Mouse (Mus musculus) frontal cortex, postnatal 25 days (tissue): ENCODE results near the gene Rfxank.

Experiments
- DNase-seq, 2 experiments: peaks; one replicate each; pipeline ENCODE4 v3.0.0; 2022; ENCODE audit warnings: low spot score in 2 of 2

Rfxank gene

GRCm38 (mm10) chr8:70110451-70110850 is 28.5 kb downstream of the Rfxank start:
- DNase-seq, result no peak

GRCm38 (mm10) chr8:70104922-70105321 is 34.0 kb downstream of the Rfxank start:
- no peak for DNase-seq

GRCm38 (mm10) chr8:70104506-70104905 is 34.4 kb downstream of the Rfxank start:
- DNase-seq, result no peak

- no peak for DNase-seq
Measured at GRCm38 (mm10) chr8:70100241-70100640, 38.7 kb downstream of the Rfxank start.

GRCm38 (mm10) chr8:70099276-70099675 is 39.7 kb downstream of the Rfxank start:
- no peak for DNase-seq

- no peak for DNase-seq
Measured at GRCm38 (mm10) chr8:70092786-70093185, 46.2 kb downstream of the Rfxank start.

GRCm38 (mm10) chr8:70089296-70089960 is 49.5 kb downstream of the Rfxank start:
- no peak for DNase-seq

- DNase-seq, result peak; percentile 53 to 58
Measured at GRCm38 (mm10) chr8:70087836-70088650, 50.9 kb downstream of the Rfxank start.

- DNase-seq, result no peak
Measured at GRCm38 (mm10) chr8:70087237-70087636, 51.7 kb downstream of the Rfxank start.

- DNase-seq, result no peak
Measured at GRCm38 (mm10) chr8:70086151-70086550, 52.8 kb downstream of the Rfxank start.

- DNase-seq, result no peak
Measured at GRCm38 (mm10) chr8:70084191-70085065, 54.5 kb downstream of the Rfxank start.

- peak in 1 of 2 experiments; percentile 43 for DNase-seq
Measured at GRCm38 (mm10) chr8:70083285-70083684, 55.7 kb downstream of the Rfxank start, which contains the start of gene Hapln4. Gene Hapln4 (plus strand): TSS chr8:70083457.

GRCm38 (mm10) chr8:70081976-70082375 is 57.0 kb downstream of the Rfxank start:
- DNase-seq, result no peak
